Mouse (Mus musculus) heart, postnatal 4 days (tissue): ENCODE data around the gene Gtf2a1. TPM values are rescaled to one million over a fixed set of nuclear protein-coding genes. Genes with fewer than 3 reads are reported as not detected.
"Not testable (repeated sequence)": the region's sequence is repeated elsewhere in the genome, so short reads cannot be mapped to it uniquely, and the experiment has no call there.

Source experiments
- DNase-seq: peaks from one replicate; pipeline ENCODE4 v3.0.0; 2021
- total RNA-seq, 2 experiments: library from RNA; stranded (reverse); gene quantifications; 2 replicates each; pipeline ENCODE4 v1.2.3; 2021

Gene Gtf2a1
- total RNA-seq, 2 experiments from 2014 or later, result 32.6 to 33.3 TPM

GRCm38 (mm10) chr12:91581204-91582070 is 8.8 kb downstream of the Gtf2a1 start:
- DNase-seq, result no peak

- no peak for DNase-seq
Observed at GRCm38 (mm10) chr12:91579665-91580064, 10.6 kb downstream of the Gtf2a1 start.

- DNase-seq, result no peak
Observed at GRCm38 (mm10) chr12:91571708-91572107, 18.6 kb downstream of the Gtf2a1 start.

GRCm38 (mm10) chr12:91569255-91569654 is 21.0 kb downstream of the Gtf2a1 start:
- no peak for DNase-seq

GRCm38 (mm10) chr12:91567145-91567544 is 23.1 kb downstream of the Gtf2a1 start:
- no peak for DNase-seq

- not testable (repeated sequence) for DNase-seq
Observed at GRCm38 (mm10) chr12:91558152-91558551, 32.1 kb downstream of the Gtf2a1 start.

- DNase-seq, result not testable (repeated sequence)
Observed at GRCm38 (mm10) chr12:91557358-91558005, 32.8 kb downstream of the Gtf2a1 start.

- DNase-seq, result peak; percentile 79
Observed at GRCm38 (mm10) chr12:91551773-91552526, 38.3 kb downstream of the Gtf2a1 start.

GRCm38 (mm10) chr12:91549471-91549870 is 40.8 kb downstream of the Gtf2a1 start:
- no peak for DNase-seq

- no peak for DNase-seq
Observed at GRCm38 (mm10) chr12:91540202-91540601, 50.1 kb downstream of the Gtf2a1 start.

- no peak for DNase-seq
Observed at GRCm38 (mm10) chr12:91534514-91534913, 55.8 kb downstream of the Gtf2a1 start.

GRCm38 (mm10) chr12:91523626-91524025 is 66.7 kb downstream of the Gtf2a1 start:
- no peak for DNase-seq

GRCm38 (mm10) chr12:91517808-91518207 is 72.5 kb downstream of the Gtf2a1 start:
- DNase-seq, result no peak

GRCm38 (mm10) chr12:91513980-91514379 is 76.3 kb downstream of the Gtf2a1 start:
- DNase-seq, result no peak

GRCm38 (mm10) chr12:91511766-91512165 is 78.5 kb downstream of the Gtf2a1 start:
- DNase-seq, result no peak

Other genes starting within 250 kb of the Gtf2a1 start
- gene Cep128, start 206.1 kb downstream of the Gtf2a1 start, total RNA-seq, result 10 to 100 TPM; 17.1 to 19.1 TPM
- gene Tshr, start 205.9 kb downstream of the Gtf2a1 start, total RNA-seq, result under 1 TPM; 0.05 to 0.07 TPM
- gene Ston2, start 197.9 kb upstream of the Gtf2a1 start, total RNA-seq, result 1 to 10 TPM; 5.2 to 5.4 TPM